Mouse (Mus musculus): ENCODE data around the gene Zmym4.

GRCm38 (mm10) chr4:126813212-126813611 lies 154.7 kb downstream of the Zmym4 start:
- TF ChIP-seq CTCF (IDR thresholded peaks at IDR 0.05; ENCODE audit: insufficient read depth, low read depth, low read length), result no peak
- TF ChIP-seq POLR2A (IDR thresholded peaks at IDR 0.05; ENCODE audit: insufficient read depth, low read depth, low read length), result no peak
